Mouse (Mus musculus) liver, embryonic 16.5 days (tissue): ENCODE data around the gene A1bg. TPM values are rescaled to one million over a fixed set of nuclear protein-coding genes. Genes with fewer than 3 reads are reported as not detected.

Experiments used
- ATAC-seq: fragments of 200-750 bp; cut with Nextera tagmentation; 2 replicates; pipeline ENCODE4 v1.8.0; 2017; ENCODE audit warnings: low read depth, mild to moderate bottlenecking, moderate number of reproducible peaks, moderate library complexity
- H3K27ac ChIP-seq: fragments of 300-500 bp; sonication (generic); 2 replicates; pipeline ENCODE4 v1.5.1; 2014; ENCODE audit warnings: mild to moderate bottlenecking, low read length
- H3K27me3 ChIP-seq: fragments of 300-500 bp; sonication (generic); 2 replicates; pipeline ENCODE4 v1.6.1; 2014; ENCODE audit warnings: low read depth, low read length, mixed read lengths; ENCODE audit not compliant: control insufficient read depth, insufficient read depth
- H3K36me3 ChIP-seq: fragments of 300-500 bp; sonication (generic); 2 replicates; pipeline ENCODE4 v1.6.1; 2014; ENCODE audit warnings: mild to moderate bottlenecking; ENCODE audit not compliant: control insufficient read depth, insufficient read depth
- H3K4me1 ChIP-seq: fragments of 300-500 bp; sonication (generic); 2 replicates; pipeline ENCODE4 v1.6.1; 2014; ENCODE audit warnings: low read depth, low read length, mixed read lengths; ENCODE audit not compliant: control insufficient read depth
- H3K4me2 ChIP-seq: fragments of 300-500 bp; sonication (generic); 2 replicates; pipeline ENCODE4 v1.6.1; 2014; ENCODE audit warnings: low read depth, low read length, mixed read lengths
- H3K4me3 ChIP-seq: fragments of 300-500 bp; sonication (generic); 2 replicates; pipeline ENCODE4 v1.5.1; 2014; ENCODE audit warnings: low read depth, mild to moderate bottlenecking, low read length
- H3K9ac ChIP-seq: fragments of 300-500 bp; sonication (generic); 2 replicates; pipeline ENCODE4 v1.6.1; 2014; ENCODE audit warnings: low read depth, low read length
- H3K9me3 ChIP-seq: fragments of 300-500 bp; sonication (generic); replicated peaks from 2 replicates; pipeline ENCODE4 v1.6.1; 2016; ENCODE audit warnings: low read length; ENCODE audit not compliant: control insufficient read depth
- WGBS: fragments of 180-500 bp; shearing (Covaris S2); extraction: QIAGEN DNeasy Blood & Tissue Kit; methylation state at CpG from one replicate; pipeline ENCODE4 v1.1.7; 2014; ENCODE audit not compliant: insufficient replicate concordance; 5-methylcytosine and 5-hydroxymethylcytosine counted together
- polyA plus RNA-seq: library from polyadenylated mRNA; unstranded; fragments of >200 nt; fragmentation: Nextera tagmentation; extraction: Ambion mirVana; gene quantifications from 2 replicates; pipeline ENCODE4 v1.2.1, GENCODE M21; 2015

A1bg gene
- polyA plus RNA-seq, 1 experiment from 2014 or later = not detected

DNA sequence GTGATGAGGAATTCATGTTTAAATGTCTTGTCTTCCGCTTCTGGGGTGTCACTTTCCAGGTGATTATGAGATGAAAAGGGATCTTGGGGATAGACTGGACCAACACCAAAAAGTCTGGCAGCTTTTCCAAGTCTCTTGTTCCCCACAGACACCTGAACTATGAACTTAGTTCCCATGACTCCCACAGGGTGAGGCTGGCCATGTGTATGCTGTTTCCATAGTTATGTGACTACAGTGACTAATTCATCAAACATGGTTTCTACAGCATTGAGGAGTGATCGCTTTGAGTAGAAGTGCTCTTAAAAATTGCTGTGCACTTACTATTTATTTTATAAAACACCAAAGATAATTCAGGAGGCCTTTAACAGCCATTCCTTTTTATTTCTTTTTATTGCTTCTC, 34.1 kb downstream of the A1bg start:
- no peak overlapping the region for H3K4me3 ChIP-seq
- WGBS = 61% methylated on average over 2 of the region's 2 CpGs
- no peak overlapping the region for H3K27ac ChIP-seq
- H3K4me2 ChIP-seq = no peak overlapping the region
- H3K4me1 ChIP-seq = no peaks in the 10 kb centered on the region
- ATAC-seq = no peak
- no peak overlapping the region for H3K9ac ChIP-seq
- no peaks in the 10 kb centered on the region for H3K27me3 ChIP-seq
- H3K36me3 ChIP-seq = no peaks in the 10 kb centered on the region
- H3K9me3 ChIP-seq = no peaks in the 10 kb centered on the region

DNA sequence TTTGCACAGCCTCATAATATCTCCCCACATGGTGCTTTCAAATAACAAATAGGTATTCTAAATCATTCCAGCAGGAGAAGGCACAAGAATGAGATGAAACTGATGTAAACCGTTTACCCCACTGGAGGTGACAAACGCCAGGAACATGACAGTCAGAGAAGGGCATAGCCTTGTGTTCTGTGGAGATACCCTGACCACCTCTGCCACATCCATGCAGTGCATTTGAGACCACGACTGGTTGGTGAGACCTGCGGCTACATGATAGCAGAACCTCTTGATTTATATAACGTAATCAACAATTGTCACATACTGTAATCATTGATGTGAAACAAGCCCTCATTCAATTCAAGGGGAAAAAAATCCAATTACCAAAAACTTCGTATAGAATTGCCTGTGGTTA, 47.1 kb downstream of the A1bg start:
- ATAC-seq = no peak
- Histone ChIP-seq H3K4me2 (no peak overlapping the region), H3K4me1 (no peaks in the 10 kb centered on the region), H3K27me3 (no peaks in the 10 kb centered on the region), H3K36me3 (no peaks in the 10 kb centered on the region), H3K9ac (no peak overlapping the region), H3K27ac (no peak overlapping the region), H3K9me3 (no peaks in the 10 kb centered on the region), H3K4me3 (no peak overlapping the region)
- WGBS = 41% methylated on average over 6 of the region's 6 CpGs

DNA sequence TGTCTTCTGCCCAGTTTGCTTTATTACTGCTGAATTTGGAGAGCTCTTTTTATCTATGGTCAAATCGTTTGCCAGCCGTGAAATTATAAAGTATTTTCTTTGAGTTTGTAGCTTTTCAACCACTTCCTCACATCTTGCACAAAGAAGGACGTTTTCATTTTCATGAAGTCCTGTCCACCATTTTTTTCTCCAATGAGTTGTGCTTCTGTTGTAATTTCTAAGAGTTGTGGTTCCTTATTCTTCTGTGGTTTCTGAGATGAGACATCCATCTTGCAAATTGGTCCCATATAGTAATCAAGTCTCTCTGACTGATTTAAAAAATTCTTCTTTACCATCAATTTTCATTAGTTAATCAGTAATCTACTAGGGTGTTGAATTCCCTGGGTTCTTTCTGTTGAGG, 60.4 kb downstream of the A1bg start:
- Histone ChIP-seq H3K27me3 (no peaks in the 10 kb centered on the region), H3K9ac (no peak overlapping the region), H3K36me3 (no peaks in the 10 kb centered on the region), H3K4me3 (no peak overlapping the region), H3K27ac (no peak overlapping the region), H3K4me2 (no peak overlapping the region), H3K9me3 (no peaks in the 10 kb centered on the region), H3K4me1 (no peaks in the 10 kb centered on the region)
- no peak for ATAC-seq
- 40% methylated on average over 3 of the region's 3 CpGs for WGBS

DNA sequence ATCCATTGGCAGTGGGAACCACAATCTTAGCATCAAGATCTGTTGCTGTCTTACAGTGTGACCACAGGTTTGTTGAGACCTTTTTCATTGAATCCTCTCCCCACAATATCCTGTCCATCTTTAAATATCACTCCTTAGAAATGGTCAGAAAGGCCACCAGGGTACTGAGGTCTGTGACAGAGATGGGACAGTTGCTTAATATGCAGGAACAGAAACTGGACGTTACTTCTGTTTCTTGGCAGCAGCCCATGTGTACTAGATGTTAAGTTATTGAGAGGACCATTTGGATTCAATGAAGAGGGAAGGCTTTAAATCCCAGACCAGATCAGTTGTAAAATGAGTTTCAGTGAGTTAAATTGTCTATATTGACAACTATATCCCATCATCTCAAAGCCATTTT, 67.7 kb downstream of the A1bg start:
- Histone ChIP-seq H3K27ac (no peak overlapping the region), H3K4me1 (peaks cover 10% of the 10 kb centered on the region), H3K4me3 (no peak overlapping the region), H3K27me3 (no peaks in the 10 kb centered on the region), H3K9me3 (no peaks in the 10 kb centered on the region; the same call in none of the 2 replicates), H3K4me2 (no peak overlapping the region), H3K9ac (no peak overlapping the region), H3K36me3 (no peaks in the 10 kb centered on the region)
- WGBS = 58% methylated on average over 1 of the region's 1 CpGs
- ATAC-seq = no peak

DNA sequence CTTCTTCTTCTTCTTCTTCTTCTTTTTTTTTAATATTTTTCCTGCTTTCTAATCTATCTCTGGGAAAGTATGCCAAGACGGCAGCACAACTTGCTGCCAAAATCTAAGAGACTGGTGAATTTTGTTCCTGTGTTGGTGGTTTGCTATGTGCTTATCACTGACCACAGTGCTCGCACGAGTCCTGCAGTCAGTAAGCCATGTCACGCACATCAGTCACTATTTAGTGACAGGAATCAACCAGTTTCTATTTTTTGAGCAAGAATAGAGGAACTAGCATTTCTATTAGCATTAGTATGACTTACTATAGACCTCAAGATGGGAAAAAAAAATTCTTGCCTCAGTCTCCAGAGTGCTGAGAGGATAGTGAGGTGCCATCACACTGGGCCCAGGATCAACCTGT, 68.7 kb downstream of the A1bg start:
- WGBS = 15% methylated on average over 4 of the region's 4 CpGs

DNA sequence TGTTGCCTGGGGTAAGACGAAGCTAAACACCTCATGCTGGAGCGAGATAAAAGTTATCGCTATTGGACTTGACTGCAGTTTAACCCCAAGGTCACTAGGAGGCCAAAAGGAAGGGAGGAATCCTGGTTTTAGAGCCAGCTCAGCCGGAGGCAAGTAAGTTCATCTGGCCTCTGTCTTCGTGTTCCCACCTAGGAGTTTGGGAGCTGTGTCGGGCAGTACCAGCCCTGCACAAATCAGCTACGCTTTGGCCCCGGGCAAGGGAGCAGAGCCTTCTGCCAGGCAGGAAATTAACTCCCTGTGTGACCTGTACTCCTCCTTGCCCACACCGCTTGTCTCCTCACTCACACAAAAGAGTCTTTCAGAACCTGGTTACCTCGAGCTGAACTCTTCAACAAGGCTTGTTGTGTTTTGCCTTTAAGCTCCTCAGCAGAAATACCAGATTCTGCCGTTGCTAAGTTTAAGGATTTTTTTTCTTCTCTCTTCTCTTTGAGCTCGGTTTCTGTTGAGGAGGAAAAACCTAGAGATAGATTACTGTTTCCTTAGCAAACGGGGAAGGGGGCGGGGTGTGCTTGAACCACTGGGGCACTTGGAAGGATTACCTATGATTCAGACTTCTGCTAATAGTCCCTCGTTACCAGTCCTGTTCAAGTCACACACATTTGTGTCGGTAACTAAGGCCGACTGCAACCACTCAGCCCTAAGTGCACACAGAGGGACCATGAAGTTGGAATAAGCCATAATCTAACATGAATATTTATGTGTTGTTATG, 69.4 kb downstream of the A1bg start, which contains the start of gene Fam84b:
Fam84b (minus strand) TSS at position 548 of the 769 bp plus-strand sequence.
- H3K9ac ChIP-seq = no peak within 1 kb of the TSS
- H3K9me3 ChIP-seq = no peaks in the 10 kb centered on the region; the same call in none of the 2 replicates
- no peak within 1 kb of the TSS for H3K27ac ChIP-seq
- no peak within 1 kb of the TSS for H3K4me3 ChIP-seq
- WGBS = 10% methylated on average over 17 of the region's 17 CpGs
- no peaks in the 10 kb centered on the region for H3K36me3 ChIP-seq
- H3K27me3 ChIP-seq = no peaks in the 10 kb centered on the region
- peaks cover 10% of the 10 kb centered on the region for H3K4me1 ChIP-seq
- peak within 1 kb of the TSS; percentile 32; the same call in 1 of the 2 replicates for H3K4me2 ChIP-seq
- ATAC-seq = peak; percentile 82

More for the DNA sequence above, 68.7 kb downstream of the A1bg start:
- Histone ChIP-seq H3K9ac (no peak overlapping the region), H3K4me3 (no peak overlapping the region), H3K4me1 (peaks cover 10% of the 10 kb centered on the region), H3K4me2 (no peak overlapping the region), H3K27ac (no peak overlapping the region), H3K36me3 (no peaks in the 10 kb centered on the region), H3K27me3 (no peaks in the 10 kb centered on the region), H3K9me3 (no peaks in the 10 kb centered on the region; the same call in none of the 2 replicates)
- ATAC-seq = 0 out of 2 replicates have a peak, but pooled peaks have one; percentile 45

DNA sequence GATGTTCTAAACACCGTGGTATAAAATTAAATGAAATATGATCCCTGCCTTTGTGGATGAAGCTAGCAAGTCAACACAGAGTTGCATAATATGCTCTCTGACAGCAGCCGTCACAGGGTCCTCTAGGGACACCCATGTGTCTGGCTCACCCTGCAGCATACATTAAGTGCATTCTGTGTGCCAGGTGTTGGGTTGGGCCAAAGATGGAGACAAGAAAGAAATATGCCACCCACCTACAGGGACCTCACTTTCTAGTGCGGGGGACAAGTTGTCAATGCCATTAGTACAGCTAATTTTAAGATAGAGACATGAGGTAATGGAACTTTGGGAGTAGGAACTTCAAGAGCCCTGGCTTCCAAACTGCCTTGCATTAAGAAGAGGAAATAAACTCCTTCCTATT, 74.2 kb downstream of the A1bg start:
- no peak overlapping the region for H3K27ac ChIP-seq
- WGBS = 61% methylated on average over 3 of the region's 3 CpGs

More for the DNA sequence above, 74.2 kb downstream of the A1bg start:
- ATAC-seq = no peak
- no peak overlapping the region for H3K4me2 ChIP-seq
- H3K36me3 ChIP-seq = no peaks in the 10 kb centered on the region
- H3K4me1 ChIP-seq = peaks cover 8% of the 10 kb centered on the region
- H3K9me3 ChIP-seq = no peaks in the 10 kb centered on the region
- no peak overlapping the region for H3K9ac ChIP-seq
- H3K4me3 ChIP-seq = no peak overlapping the region
- no peaks in the 10 kb centered on the region for H3K27me3 ChIP-seq

Other genes starting within 250 kb of the A1bg start
- gene Fam84b, start 69.2 kb downstream of the A1bg start, polyA plus RNA-seq = 3.0 and 3.8 TPM in 2 replicates